Mouse (Mus musculus) intestine, embryonic 16.5 days (tissue): ENCODE measurements around the gene Ctbs. TPM values are rescaled to one million over a fixed set of nuclear protein-coding genes. Genes with fewer than 3 reads are reported as not detected.

Experiments
- ATAC-seq: fragments of 200-750 bp; cut with Nextera tagmentation; 2 replicates; pipeline ENCODE4 v1.8.0; 2017; ENCODE audit warnings: moderate TSS enrichment, moderate library complexity
- H3K27ac ChIP-seq: fragments of 300-500 bp; sonication (generic); 2 replicates; pipeline ENCODE4 v1.5.1; 2014; ENCODE audit warnings: mild to moderate bottlenecking, low read length
- H3K27me3 ChIP-seq: fragments of 300-500 bp; sonication (generic); replicated peaks from 2 replicates; pipeline ENCODE4 v1.6.1; 2014; ENCODE audit warnings: low read length, control low read depth, mixed read lengths; ENCODE audit not compliant: control insufficient read depth, insufficient read depth
- H3K36me3 ChIP-seq: fragments of 300-500 bp; sonication (generic); 2 replicates; pipeline ENCODE4 v1.6.1; 2014; ENCODE audit warnings: low read length, control low read depth; ENCODE audit not compliant: control insufficient read depth, insufficient read depth
- H3K4me1 ChIP-seq: fragments of 300-500 bp; sonication (generic); 2 replicates; pipeline ENCODE4 v1.6.1; 2014; ENCODE audit warnings: low read length, control low read depth, mixed read lengths; ENCODE audit not compliant: control insufficient read depth, insufficient read depth
- H3K4me2 ChIP-seq: fragments of 300-500 bp; sonication (generic); 2 replicates; pipeline ENCODE4 v1.6.1; 2014; ENCODE audit warnings: low read depth, low read length, control low read depth
- H3K4me3 ChIP-seq: fragments of 300-500 bp; sonication (generic); 2 replicates; pipeline ENCODE4 v1.5.1; 2014; ENCODE audit warnings: mild to moderate bottlenecking, low read length
- H3K9ac ChIP-seq: fragments of 300-500 bp; sonication (generic); 2 replicates; pipeline ENCODE4 v1.6.1; 2014; ENCODE audit warnings: low read depth, low read length
- H3K9me3 ChIP-seq: fragments of 300-500 bp; sonication (generic); 2 replicates; pipeline ENCODE4 v1.6.1; 2016; ENCODE audit warnings: low read length, control low read depth; ENCODE audit not compliant: control insufficient read depth
- WGBS: fragments of 180-500 bp; shearing (Covaris S2); extraction: QIAGEN DNeasy Blood & Tissue Kit; methylation state at CpG from one replicate; pipeline ENCODE4 v1.1.7; 2014; 5-methylcytosine and 5-hydroxymethylcytosine counted together
- polyA plus RNA-seq: library from polyadenylated mRNA; unstranded; fragments of >200 nt; fragmentation: Nextera tagmentation; extraction: Ambion mirVana; gene quantifications from 2 replicates; pipeline ENCODE4 v1.2.1, GENCODE M21; 2015

The Ctbs gene
- 11.0 and 11.6 TPM in 2 replicates for polyA plus RNA-seq

GRCm38 (mm10) chr3:146449745-146450250 lies at the start of gene Ctbs:
Ctbs (plus strand) TSS chr3:146449795.
- 51% methylated on average over 9 of the region's 9 CpGs for WGBS
- peak within 1 kb of the TSS; percentile 57 for H3K4me3 ChIP-seq
- ATAC-seq, result peak; percentile 8
- H3K27me3 ChIP-seq, result no peaks in the 10 kb centered on the region
- H3K9ac ChIP-seq, result peak within 1 kb of the TSS; percentile 70
- H3K27ac ChIP-seq, result peak within 1 kb of the TSS; percentile 70
- 0 out of 2 replicates have a peak, but pooled peaks cover 3% of the 10 kb centered on the region for H3K36me3 ChIP-seq
- H3K4me2 ChIP-seq, result peak within 1 kb of the TSS; percentile 80
- H3K9me3 ChIP-seq, result no peaks in the 10 kb centered on the region
- 0 out of 2 replicates have a peak, but pooled peaks cover 3% of the 10 kb centered on the region for H3K4me1 ChIP-seq

- Histone ChIP-seq H3K27ac (peak overlapping the region; percentile 66), H3K4me3 (peak overlapping the region; percentile 92), H3K4me1 (peaks cover 8% of the 10 kb centered on the region; the same call in 1 of the 2 replicates), H3K9me3 (no peaks in the 10 kb centered on the region; the same call in 1 of the 2 replicates), H3K27me3 (no peaks in the 10 kb centered on the region), H3K36me3 (no peaks in the 10 kb centered on the region), H3K9ac (peak overlapping the region; percentile 95), H3K4me2 (peak overlapping the region; percentile 73)
- 39% methylated on average over 3 of the region's 3 CpGs for WGBS
- no peak for ATAC-seq
Observed at GRCm38 (mm10) chr3:146403770-146404169, 45.8 kb upstream of the Ctbs start.

- peak within 1 kb of the TSS; percentile 73 for H3K4me2 ChIP-seq
- H3K9me3 ChIP-seq, result no peaks in the 10 kb centered on the region; the same call in 1 of the 2 replicates
- H3K27ac ChIP-seq, result peak within 1 kb of the TSS; percentile 93
- peaks cover 8% of the 10 kb centered on the region; the same call in 1 of the 2 replicates for H3K4me1 ChIP-seq
- H3K36me3 ChIP-seq, result no peaks in the 10 kb centered on the region
- peak; percentile 92 for ATAC-seq
- no peaks in the 10 kb centered on the region for H3K27me3 ChIP-seq
- peak within 1 kb of the TSS; percentile 95 for H3K9ac ChIP-seq
- WGBS, result under 1% methylated on average over 99 of the region's 100 CpGs
- peak within 1 kb of the TSS; percentile 92 for H3K4me3 ChIP-seq
Observed at GRCm38 (mm10) chr3:146404311-146405201, 45.0 kb upstream of the Ctbs start, which contains the start of gene Ssx2ip. Ssx2ip (plus strand) TSS chr3:146404642.

GRCm38 (mm10) chr3:146405213-146406006 lies 44.2 kb upstream of the Ctbs start:
- WGBS, result 27% methylated on average over 18 of the region's 18 CpGs
- peak overlapping the region; percentile 73 for H3K4me2 ChIP-seq
- peaks cover 8% of the 10 kb centered on the region; the same call in 1 of the 2 replicates for H3K4me1 ChIP-seq
- H3K36me3 ChIP-seq, result no peaks in the 10 kb centered on the region
- peak; percentile 34 for ATAC-seq
- H3K27ac ChIP-seq, result peak overlapping the region; percentile 93
- H3K9me3 ChIP-seq, result no peaks in the 10 kb centered on the region; the same call in 1 of the 2 replicates
- H3K9ac ChIP-seq, result peak overlapping the region; percentile 95
- H3K4me3 ChIP-seq, result peak overlapping the region; percentile 92
- no peaks in the 10 kb centered on the region for H3K27me3 ChIP-seq

- no peak for ATAC-seq
- H3K27me3 ChIP-seq, result no peaks in the 10 kb centered on the region
- peak overlapping the region; percentile 60 for H3K9ac ChIP-seq
- H3K36me3 ChIP-seq, result no peaks in the 10 kb centered on the region
- H3K4me3 ChIP-seq, result peak overlapping the region; percentile 92
- 45% methylated on average over 5 of the region's 5 CpGs for WGBS
- peak overlapping the region; percentile 93 for H3K27ac ChIP-seq
- peak overlapping the region; percentile 73 for H3K4me2 ChIP-seq
- H3K4me1 ChIP-seq, result peaks cover 8% of the 10 kb centered on the region; the same call in 1 of the 2 replicates
- no peaks in the 10 kb centered on the region; the same call in 1 of the 2 replicates for H3K9me3 ChIP-seq
Observed at GRCm38 (mm10) chr3:146406007-146406341, 43.6 kb upstream of the Ctbs start.

- peak; percentile 69 for ATAC-seq
- no peaks in the 10 kb centered on the region for H3K36me3 ChIP-seq
- H3K27ac ChIP-seq, result peak overlapping the region; percentile 93
- H3K4me1 ChIP-seq, result peaks cover 15% of the 10 kb centered on the region
- H3K9ac ChIP-seq, result peak overlapping the region; percentile 21
- WGBS, result 62% methylated on average over 16 of the region's 16 CpGs
- H3K4me2 ChIP-seq, result peak overlapping the region; percentile 73
- peak overlapping the region; percentile 18 for H3K4me3 ChIP-seq
- H3K27me3 ChIP-seq, result no peaks in the 10 kb centered on the region
- H3K9me3 ChIP-seq, result no peaks in the 10 kb centered on the region; the same call in 1 of the 2 replicates
Observed at GRCm38 (mm10) chr3:146407086-146407721, 42.4 kb upstream of the Ctbs start.

- 69% methylated on average over 7 of the region's 7 CpGs for WGBS
- Histone ChIP-seq H3K9ac (no peak overlapping the region), H3K27me3 (no peaks in the 10 kb centered on the region), H3K9me3 (no peaks in the 10 kb centered on the region), H3K4me1 (peaks cover 23% of the 10 kb centered on the region), H3K4me2 (no peak overlapping the region), H3K36me3 (0 out of 2 replicates have a peak, but pooled peaks cover 2% of the 10 kb centered on the region), H3K27ac (peak overlapping the region; percentile 16), H3K4me3 (no peak overlapping the region)
- ATAC-seq, result 0 out of 2 replicates have a peak, but pooled peaks have one; percentile 12
Observed at GRCm38 (mm10) chr3:146410114-146410513, 39.5 kb upstream of the Ctbs start.

- H3K27ac ChIP-seq, result peak overlapping the region; percentile 46
- 0 out of 2 replicates have a peak, but pooled peaks cover 5% of the 10 kb centered on the region for H3K36me3 ChIP-seq
- no peak overlapping the region for H3K4me3 ChIP-seq
- no peaks in the 10 kb centered on the region for H3K27me3 ChIP-seq
- no peaks in the 10 kb centered on the region for H3K9me3 ChIP-seq
- no peak overlapping the region; the same call in 1 of the 2 replicates for H3K4me2 ChIP-seq
- H3K4me1 ChIP-seq, result peaks cover 21% of the 10 kb centered on the region; the same call in 1 of the 2 replicates
- H3K9ac ChIP-seq, result no peak overlapping the region; the same call in 1 of the 2 replicates
- no peak for ATAC-seq
- 69% methylated on average over 2 of the region's 2 CpGs for WGBS
Observed at GRCm38 (mm10) chr3:146412008-146412407, 37.6 kb upstream of the Ctbs start.
